Mouse (Mus musculus) brown adipose tissue, adult 24 weeks (tissue): Measurements from ENCODE around the gene Pdk3. TPM values are rescaled to one million over a fixed set of nuclear protein-coding genes. Genes with fewer than 3 reads are reported as not detected.
A peak's percentile ranks its signal among the peaks of the same experiment; 100 is the strongest.

ENCODE experiments used
- H3K27ac ChIP-seq: fragments of 200-500 bp; replicated peaks from 2 replicates; pipeline ENCODE4 v1.5.1; 2012; ENCODE audit warnings: low read depth, mild to moderate bottlenecking, low read length
- H3K4me1 ChIP-seq: fragments of 200-500 bp; 2 replicates; pipeline ENCODE4 v1.6.1; 2012; ENCODE audit warnings: low read length, mixed read lengths; ENCODE audit not compliant: control insufficient read depth, insufficient read depth, insufficient read length
- H3K4me3 ChIP-seq: fragments of 200-500 bp; 2 replicates; pipeline ENCODE4 v1.5.1; 2012; ENCODE audit warnings: low read depth, mild to moderate bottlenecking, low read length, moderate library complexity; ENCODE audit not compliant: insufficient read depth
- polyA plus RNA-seq: library from polyadenylated mRNA; stranded (reverse); fragments of >200 nt; gene quantifications from 2 replicates; pipeline ENCODE4 v1.2.4, GENCODE M21; 2012; ENCODE audit not compliant: missing spikeins, insufficient read depth, insufficient read length

Pdk3 gene
- polyA plus RNA-seq: 1.9 and 2.3 TPM in 2 replicates

DNA sequence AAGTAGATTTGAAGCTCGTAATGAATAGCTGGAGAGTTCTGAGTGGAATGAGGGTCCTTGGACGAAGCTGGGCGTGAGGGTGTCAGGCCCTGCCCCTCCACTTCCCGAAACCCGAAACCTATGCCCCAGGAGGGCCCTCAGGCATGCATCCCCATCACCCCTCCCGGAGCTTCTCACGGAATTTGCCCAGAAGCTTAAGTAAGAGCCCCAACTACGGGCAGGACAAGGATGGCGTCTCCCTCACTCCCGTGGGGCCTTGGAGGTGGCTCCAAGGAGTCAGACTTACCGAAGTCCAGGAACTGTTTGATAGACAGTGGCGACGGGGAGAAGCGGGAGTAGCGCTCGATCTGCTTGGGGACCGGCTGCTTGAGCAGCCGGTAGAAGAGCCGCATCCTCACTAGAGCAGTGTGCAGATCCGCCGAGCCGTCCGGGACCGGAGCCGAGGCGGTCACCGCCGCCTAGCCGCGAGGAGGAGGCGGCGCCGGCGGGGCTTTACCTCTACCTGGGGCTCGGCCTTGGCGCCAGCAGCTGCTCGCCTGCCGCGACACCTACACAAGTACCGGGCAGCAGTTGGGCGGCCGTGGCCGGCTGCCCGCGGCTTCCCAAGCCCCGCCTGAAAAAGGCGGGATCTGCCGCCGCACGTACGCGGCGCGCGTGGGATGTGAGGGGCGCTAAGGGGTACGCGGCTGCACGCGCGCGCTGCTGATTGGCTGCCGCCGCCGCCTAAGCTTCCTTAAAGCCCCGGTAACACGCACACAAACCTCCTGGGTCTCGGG lies at the start of gene Pdk3:
Gene Pdk3 (minus strand): TSS at position 641 of the 776 bp plus-strand sequence.
- peak within 1 kb of the TSS; percentile 64 for H3K4me3 ChIP-seq
- H3K4me1 ChIP-seq: no peaks in the 10 kb centered on the region
- H3K27ac ChIP-seq: no peak within 1 kb of the TSS; the same call in 1 of the 2 replicates

GRCm38 (mm10) chrX:93877634-93878016 lies 45.6 kb upstream of the Pdk3 start:
- Histone ChIP-seq H3K4me3 (no peak overlapping the region), H3K4me1 (no peaks in the 10 kb centered on the region), H3K27ac (no peak overlapping the region)

DNA sequence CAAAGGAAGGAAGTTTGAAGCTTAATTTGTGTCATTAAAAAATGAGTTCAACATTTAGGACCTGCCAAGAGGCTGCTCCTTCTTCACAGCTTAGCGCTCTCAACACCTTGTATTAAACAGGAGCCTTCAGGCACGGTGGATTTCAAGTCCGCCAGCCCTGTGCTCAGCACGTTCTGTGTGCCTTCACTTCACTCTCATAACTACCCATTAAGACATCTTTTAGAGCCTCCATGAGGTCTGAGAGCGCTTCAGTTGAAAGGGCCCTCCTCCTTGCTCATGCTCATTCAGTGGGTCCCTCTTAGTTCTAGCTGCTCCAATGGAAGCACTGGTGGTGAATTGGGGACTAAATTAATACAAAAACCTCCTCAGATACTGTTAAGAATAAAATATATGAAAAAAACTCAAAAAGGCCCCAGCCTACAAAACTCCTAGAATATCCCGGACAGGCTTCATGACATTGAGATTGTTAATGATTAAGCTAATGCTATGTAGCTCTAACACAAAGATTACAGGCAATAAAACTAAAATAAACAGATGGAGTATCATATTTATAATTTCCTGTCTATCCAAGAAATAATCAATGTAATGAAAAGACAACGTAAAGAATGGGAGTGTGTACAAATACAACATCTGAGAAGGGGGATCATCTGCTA lies 45.1 kb upstream of the Pdk3 start:
- H3K4me1 ChIP-seq: no peaks in the 10 kb centered on the region
- no peak overlapping the region for H3K4me3 ChIP-seq
- H3K27ac ChIP-seq: no peak overlapping the region

DNA sequence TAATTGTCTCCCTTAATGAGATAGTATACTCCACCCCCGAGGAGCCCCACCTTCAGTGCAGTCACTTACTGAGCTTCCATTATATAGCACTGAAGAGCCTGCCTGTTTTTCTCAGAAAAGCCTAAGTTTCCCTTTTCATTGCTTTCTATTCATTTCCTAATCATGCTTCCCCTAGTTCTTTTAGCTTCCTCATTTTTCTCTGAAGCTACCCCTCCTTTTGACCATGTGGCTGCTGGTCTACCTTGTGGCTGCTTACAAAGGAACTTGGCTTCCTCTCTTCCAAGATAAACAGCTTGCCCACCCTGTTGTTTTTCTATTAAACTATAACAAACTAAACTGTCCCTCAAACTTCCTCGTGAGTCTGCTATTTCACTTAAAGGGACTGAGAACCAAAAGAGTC lies 31.4 kb upstream of the Pdk3 start:
- Histone ChIP-seq H3K4me3 (no peak overlapping the region), H3K27ac (no peak overlapping the region), H3K4me1 (no peaks in the 10 kb centered on the region)

GRCm38 (mm10) chrX:93862525-93863086 lies 30.6 kb upstream of the Pdk3 start:
- H3K4me1 ChIP-seq: no peaks in the 10 kb centered on the region
- no peak overlapping the region for H3K27ac ChIP-seq
- H3K4me3 ChIP-seq: no peak overlapping the region

- H3K27ac ChIP-seq: no peak overlapping the region
- no peaks in the 10 kb centered on the region for H3K4me1 ChIP-seq
- H3K4me3 ChIP-seq: no peak overlapping the region
These were observed 25.8 kb upstream of the Pdk3 start for GRCm38 (mm10) chrX:93857756-93858155.

DNA sequence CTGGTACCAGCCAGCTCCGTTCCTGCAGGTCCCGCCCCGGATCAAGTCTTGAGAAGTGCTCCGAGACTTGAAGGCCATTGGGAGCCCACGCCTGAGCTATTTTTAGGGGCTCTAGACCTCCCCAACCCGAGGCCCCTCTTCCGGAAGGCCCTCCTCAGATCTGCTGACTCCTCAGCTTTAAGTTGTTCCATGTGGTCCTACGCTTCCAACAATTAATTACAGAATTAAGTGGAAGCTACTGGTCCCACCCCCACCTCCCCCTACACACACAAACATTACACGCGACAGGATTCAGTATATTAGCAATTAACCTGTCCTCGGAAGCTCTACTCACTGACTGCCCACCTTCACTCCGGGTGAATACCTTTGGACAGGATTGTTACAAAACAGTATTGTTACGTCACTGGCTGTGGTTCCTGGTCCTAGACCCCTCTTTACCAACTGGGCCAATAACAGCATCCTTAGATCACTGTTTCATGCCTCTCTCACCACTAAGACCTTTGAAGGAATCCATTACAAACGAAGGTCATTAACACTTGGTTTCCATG lies 410 bp upstream of the Pdk3 start:
- H3K4me1 ChIP-seq: no peaks in the 10 kb centered on the region
- no peak overlapping the region; the same call in 1 of the 2 replicates for H3K27ac ChIP-seq
- peak overlapping the region; percentile 64 for H3K4me3 ChIP-seq

- H3K4me1 ChIP-seq: no peaks in the 10 kb centered on the region
- H3K4me3 ChIP-seq: no peak overlapping the region
- H3K27ac ChIP-seq: no peak overlapping the region
These were observed 6.2 kb downstream of the Pdk3 start for GRCm38 (mm10) chrX:93825787-93826186.

- Histone ChIP-seq H3K4me1 (no peaks in the 10 kb centered on the region), H3K27ac (no peak overlapping the region), H3K4me3 (no peak overlapping the region)
These were observed 24.0 kb downstream of the Pdk3 start for GRCm38 (mm10) chrX:93808040-93808439.

GRCm38 (mm10) chrX:93793168-93793567 lies 38.8 kb downstream of the Pdk3 start:
- Histone ChIP-seq H3K4me3 (no peak overlapping the region), H3K27ac (no peak overlapping the region), H3K4me1 (no peaks in the 10 kb centered on the region)

- Histone ChIP-seq H3K4me3 (no peak overlapping the region), H3K27ac (no peak overlapping the region)
These were observed 42.4 kb downstream of the Pdk3 start for GRCm38 (mm10) chrX:93789562-93789961.

DNA sequence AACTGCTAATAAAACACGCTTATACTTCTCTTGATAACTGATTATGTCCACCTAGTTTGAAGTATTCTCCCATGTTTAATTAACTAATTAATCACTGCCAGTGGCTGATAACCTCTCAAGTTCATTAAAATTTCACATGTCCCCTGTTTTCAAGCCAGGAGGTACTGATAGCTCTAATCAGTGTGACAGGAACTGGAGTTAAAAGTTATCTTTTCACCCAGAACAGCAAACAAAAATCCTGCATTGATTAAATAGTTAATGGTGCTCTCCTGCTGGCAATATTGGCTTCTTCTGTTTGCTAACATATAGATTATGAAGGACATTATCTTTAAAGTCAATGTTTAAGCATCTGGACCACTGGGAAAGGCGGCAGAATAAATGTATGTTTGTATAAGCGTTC lies 71.2 kb downstream of the Pdk3 start:
- H3K27ac ChIP-seq: no peak overlapping the region
- no peaks in the 10 kb centered on the region for H3K4me1 ChIP-seq
- H3K4me3 ChIP-seq: no peak overlapping the region

More at GRCm38 (mm10) chrX:93789562-93789961, 42.4 kb downstream of the Pdk3 start:
- no peaks in the 10 kb centered on the region for H3K4me1 ChIP-seq

- Histone ChIP-seq H3K27ac (no peak overlapping the region), H3K4me1 (no peaks in the 10 kb centered on the region), H3K4me3 (no peak overlapping the region)
These were observed 75.0 kb downstream of the Pdk3 start for GRCm38 (mm10) chrX:93756867-93757455.

DNA sequence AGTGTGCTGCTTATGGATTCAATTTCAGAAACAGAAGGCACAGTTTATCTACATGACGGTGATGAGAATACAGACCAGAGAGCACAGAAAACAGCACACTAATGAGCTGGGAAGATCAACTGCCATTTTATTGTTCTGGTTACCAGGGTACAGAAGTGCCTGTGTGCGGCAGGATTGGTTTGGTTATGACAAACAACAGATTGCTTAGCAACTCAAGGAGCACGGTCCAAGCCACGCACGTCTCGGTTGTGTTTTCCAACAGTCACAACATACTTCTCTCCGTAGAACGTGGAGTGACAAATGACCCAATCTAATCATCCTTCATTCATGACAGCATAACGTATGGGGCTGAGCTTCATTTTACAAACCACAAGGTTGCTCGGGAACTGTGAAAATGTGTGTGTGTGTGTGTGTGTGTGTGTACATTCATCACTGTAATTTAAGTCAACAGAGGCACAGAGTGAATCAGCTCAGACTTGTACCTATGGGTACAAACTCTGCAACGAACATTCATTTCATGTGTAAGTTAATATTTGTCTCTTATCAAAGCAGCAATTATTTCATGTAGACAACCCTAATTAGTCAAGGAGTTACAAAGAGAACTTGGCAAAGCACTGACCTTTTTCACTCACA lies 76.7 kb downstream of the Pdk3 start:
- Histone ChIP-seq H3K4me1 (no peaks in the 10 kb centered on the region), H3K4me3 (no peak overlapping the region), H3K27ac (no peak overlapping the region)

DNA sequence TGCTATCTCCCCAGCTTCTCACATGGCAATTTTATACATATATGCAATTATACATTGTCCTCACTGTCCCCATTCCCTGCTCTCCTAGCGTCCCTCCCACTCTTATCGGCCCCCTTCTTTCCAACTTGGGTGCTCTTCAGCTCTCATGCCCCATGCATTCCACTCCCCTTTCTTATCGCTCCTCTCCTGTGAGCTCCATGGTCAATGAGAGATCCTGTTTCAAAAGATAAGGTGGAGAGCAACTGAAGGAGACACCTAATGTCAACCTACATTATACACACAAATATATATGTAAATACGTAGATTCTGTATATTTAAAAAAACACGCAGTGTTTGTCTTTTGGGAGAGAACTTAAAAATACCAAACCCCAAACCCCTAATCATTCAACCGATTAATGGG lies 81.4 kb downstream of the Pdk3 start:
- no peak overlapping the region for H3K4me3 ChIP-seq
- H3K4me1 ChIP-seq: no peaks in the 10 kb centered on the region
- H3K27ac ChIP-seq: no peak overlapping the region
